Mouse (Mus musculus): ENCODE data around the gene Sprtn. TPM values are rescaled to one million over a fixed set of nuclear protein-coding genes. Genes with fewer than 3 reads are reported as not detected.

Sprtn gene
- total RNA-seq (2023): 17.2 and 19.7 TPM in 2 replicates

GRCm38 (mm10) chr8:124897386-124898250, at the start of gene Sprtn, which contains the start of gene Exoc8:
TSS of gene Sprtn (plus strand) at chr8:124897886.
TSS of gene Exoc8 (minus strand) at chr8:124897705.

GRCm38 (mm10) chr8:124862321-124863162, 35.1 kb upstream of the Sprtn start, which contains the start of the genes Gnpat and 2810004N23Rik:
TSS of gene Gnpat (plus strand) at chr8:124863033.
TSS of gene 2810004N23Rik (minus strand) at chr8:124863120.

GRCm38 (mm10) chr8:124949209-124950068, 51.8 kb downstream of the Sprtn start, which contains the start of gene Egln1:
TSS of gene Egln1 (minus strand) at chr8:124949324.

Other genes with a start within 250 kb of the Sprtn start
- 2.9 and 3.8 TPM in 2 replicates for gene 2310022B05Rik, start 234.5 kb upstream of the Sprtn start, total RNA-seq (2023)
- 38.5 and 39.1 TPM in 2 replicates for gene Ttc13, start 175.9 kb upstream of the Sprtn start, total RNA-seq (2023)
- 2.1 and 2.5 TPM in 2 replicates for gene Arv1, start 175.7 kb upstream of the Sprtn start, total RNA-seq (2023)
- gene Fam89a, start 146.1 kb upstream of the Sprtn start, total RNA-seq (2023): not detected in 2 replicates
- gene Trim67, start 104.8 kb upstream of the Sprtn start, total RNA-seq (2023): not detected in 2 replicates
- gene Gnpat, start 34.9 kb upstream of the Sprtn start, total RNA-seq (2023): 25.6 and 27.7 TPM in 2 replicates
- gene 2810004N23Rik, start 34.8 kb upstream of the Sprtn start, total RNA-seq (2023): 6.0 and 10.2 TPM in 2 replicates
- gene Exoc8, start 181 bp upstream of the Sprtn start, total RNA-seq (2023): 10.3 and 13.0 TPM in 2 replicates
- 15.7 and 24.5 TPM in 2 replicates for gene Egln1, start 51.4 kb downstream of the Sprtn start, total RNA-seq (2023)
- 10.9 and 14.5 TPM in 2 replicates for gene Tsnax, start 115.1 kb downstream of the Sprtn start, total RNA-seq (2023)
- 5.3 and 6.0 TPM in 2 replicates for gene Disc1, start 156.3 kb downstream of the Sprtn start, total RNA-seq (2023)